Mouse (Mus musculus): ENCODE data around the gene Tenm4. TPM values are rescaled to one million over a fixed set of nuclear protein-coding genes. Genes with fewer than 3 reads are reported as not detected.

The Tenm4 gene
- total RNA-seq, 2 experiments from 2014 or later = 1.1 to 5.7 TPM

DNA sequence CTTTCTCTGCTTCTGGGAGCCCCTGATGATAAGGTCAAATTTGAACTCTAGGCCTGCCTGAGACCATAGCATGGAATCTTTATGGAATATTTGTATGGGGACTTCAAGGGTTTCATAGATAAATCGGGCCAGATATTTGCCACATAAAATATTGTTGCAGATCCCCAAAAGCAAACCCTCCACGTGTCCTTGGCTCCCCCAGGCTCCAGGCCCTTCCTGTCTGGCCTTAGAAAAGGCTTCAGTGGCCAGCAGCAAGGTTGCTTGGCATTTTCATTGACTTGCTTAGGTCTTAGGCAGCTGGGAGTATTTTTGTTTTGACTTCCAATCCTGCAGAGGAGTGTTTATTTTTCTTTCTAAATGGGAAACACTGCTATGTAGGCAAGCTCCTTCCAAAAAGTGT is 477.6 kb downstream of the Tenm4 start:
- DNase-seq = no peak

GRCm38 (mm10) chr7:96649171-96649570 is 478.1 kb downstream of the Tenm4 start:
- DNase-seq = no peak

GRCm38 (mm10) chr7:96650435-96650834 is 479.4 kb downstream of the Tenm4 start:
- no peak for DNase-seq

- no peak for DNase-seq
Measured at GRCm38 (mm10) chr7:96651055-96651454, 480.0 kb downstream of the Tenm4 start.

DNA sequence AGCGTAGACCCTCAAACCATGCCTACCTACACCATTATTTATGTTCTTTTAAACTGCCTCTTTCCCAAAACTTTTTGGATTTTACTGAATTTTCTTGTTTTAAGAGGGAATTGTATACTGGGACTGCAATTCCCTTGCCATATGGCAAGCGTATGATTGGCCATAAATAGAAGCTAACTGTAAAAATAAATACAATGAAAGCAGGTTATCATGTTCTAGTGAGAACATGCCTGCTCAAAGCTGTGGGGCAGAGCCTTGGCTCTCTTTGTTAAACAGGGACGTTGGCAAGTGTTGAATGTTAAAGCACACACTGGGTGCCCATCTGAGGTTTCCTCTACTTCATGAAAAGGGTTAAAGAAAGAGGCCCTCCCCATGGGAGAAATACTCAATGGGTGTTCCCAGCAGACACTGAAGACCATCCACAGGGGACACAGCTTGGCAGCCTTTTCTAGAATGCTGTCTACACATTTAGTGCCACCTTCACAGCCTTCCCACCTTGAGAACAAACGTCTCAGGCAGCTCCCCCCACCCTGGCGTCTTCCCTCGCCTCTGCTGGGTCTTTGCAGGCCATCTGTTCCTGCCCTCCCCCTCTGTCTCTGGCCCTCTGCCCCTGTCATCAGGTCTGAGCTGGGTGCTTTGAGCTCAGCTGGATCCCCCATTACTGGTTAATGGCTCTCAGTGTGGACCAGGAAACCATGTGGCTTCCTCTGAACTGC is 480.7 kb downstream of the Tenm4 start:
- no peak for DNase-seq

- DNase-seq = no peak
Measured at GRCm38 (mm10) chr7:96652844-96653243, 481.8 kb downstream of the Tenm4 start.

DNA sequence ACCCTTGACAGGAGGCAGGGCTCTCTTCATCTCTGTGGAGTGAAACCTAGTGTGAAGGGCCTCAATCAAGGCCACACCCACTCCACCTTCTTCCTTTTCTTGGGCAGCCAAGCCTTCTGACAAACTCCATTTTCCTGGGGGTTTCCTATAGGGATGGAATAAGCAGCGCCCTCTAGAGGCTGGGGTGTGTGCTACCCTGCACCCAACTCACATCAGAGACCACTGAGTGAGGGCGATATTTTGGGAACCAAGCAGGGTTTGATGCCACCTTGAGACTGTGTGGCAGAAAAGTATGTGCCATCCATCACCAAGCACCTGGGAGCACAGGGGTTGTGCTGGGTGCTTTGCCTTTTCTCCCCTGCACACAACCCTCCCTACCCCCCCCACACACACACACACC is 483.2 kb downstream of the Tenm4 start:
- DNase-seq = no peak

GRCm38 (mm10) chr7:96655096-96655716 is 484.2 kb downstream of the Tenm4 start:
- DNase-seq = no peak

DNA sequence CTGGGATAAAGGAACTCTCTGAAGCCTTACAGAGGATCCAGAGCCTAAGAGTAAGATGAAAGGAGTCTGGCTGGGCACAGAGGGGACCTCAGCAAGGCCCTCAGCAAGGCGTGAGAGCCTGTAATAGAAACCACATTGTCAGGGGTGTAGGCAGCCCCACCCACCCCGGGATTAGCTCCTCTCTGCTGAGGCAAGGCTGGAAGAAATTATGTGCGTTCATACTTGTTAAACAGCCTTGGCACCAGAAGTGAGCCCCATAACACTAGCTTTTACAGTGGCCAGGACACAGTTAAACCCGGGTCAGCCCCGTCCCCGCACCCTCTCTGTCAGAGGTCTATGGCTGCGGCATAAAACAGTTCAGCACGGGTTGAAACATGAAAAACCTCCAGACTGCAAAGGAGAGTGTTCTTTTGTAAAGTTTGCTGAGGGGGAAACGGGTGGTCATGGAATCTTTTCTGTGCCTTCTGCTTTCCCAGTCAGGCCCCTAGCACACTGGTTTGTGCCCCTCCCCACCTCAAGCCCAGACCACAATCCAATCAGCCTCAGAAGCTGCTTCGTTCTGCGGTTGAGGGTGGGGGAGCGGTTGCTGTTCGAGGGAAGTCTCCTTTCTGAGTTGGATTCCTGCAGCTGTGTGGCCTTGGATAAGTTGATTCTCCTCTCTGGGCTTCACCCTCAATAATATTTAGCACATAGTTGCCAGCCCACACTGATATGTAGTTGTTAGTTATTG is 486.2 kb downstream of the Tenm4 start:
- no peak for DNase-seq

- no peak for DNase-seq
Measured at GRCm38 (mm10) chr7:96657857-96658580, 487.0 kb downstream of the Tenm4 start.

DNA sequence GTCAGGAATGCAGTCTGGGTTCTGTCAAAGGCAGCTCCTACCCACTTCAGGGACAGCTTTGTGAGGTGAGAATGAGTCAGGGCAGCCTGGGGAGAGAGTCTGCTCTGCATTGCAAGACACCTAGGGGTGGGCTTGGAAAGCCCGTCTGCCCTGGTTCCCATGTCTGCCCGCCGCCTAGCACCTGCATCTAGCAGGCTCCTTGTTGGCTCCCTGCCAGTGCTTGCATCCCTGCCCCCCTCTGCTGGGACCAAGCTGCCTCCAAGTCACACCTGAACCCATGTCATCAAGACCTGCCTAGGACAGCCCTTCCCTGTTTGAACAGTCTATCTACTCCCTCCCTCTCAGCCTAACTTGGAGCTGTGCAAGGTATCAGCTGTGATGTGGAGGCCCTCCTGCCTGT is 489.9 kb downstream of the Tenm4 start:
- DNase-seq = no peak

- no peak for DNase-seq
Measured at GRCm38 (mm10) chr7:96661352-96662169, 490.5 kb downstream of the Tenm4 start.

- DNase-seq = no peak
Measured at GRCm38 (mm10) chr7:96663336-96663735, 492.3 kb downstream of the Tenm4 start.

DNA sequence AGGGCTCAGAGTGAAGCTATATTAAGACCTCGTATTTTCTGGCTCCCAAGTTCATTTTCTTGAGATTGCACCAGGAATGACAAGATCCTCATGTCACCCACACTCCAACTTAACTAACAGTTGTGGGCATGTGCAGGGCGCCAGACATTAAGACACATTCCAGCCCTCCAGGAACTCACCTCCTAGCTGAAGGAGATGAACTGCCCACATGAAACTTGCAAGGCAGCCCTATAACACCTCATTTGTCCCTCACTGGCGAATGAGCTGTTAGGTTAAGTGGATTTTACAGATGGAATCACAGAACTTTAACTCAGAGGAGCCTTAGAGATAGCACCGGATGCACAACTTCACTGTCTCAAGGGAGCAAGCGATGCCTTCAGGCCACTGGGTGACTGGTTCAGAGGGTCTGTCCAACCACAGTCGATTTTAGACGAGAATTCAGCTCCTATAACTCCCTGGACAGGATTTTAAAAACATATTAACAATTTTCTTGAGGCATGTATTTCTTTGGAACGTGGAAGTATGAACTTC is 495.4 kb downstream of the Tenm4 start:
- no peak for DNase-seq

- DNase-seq = no peak
Measured at GRCm38 (mm10) chr7:96667688-96668087, 496.6 kb downstream of the Tenm4 start.

GRCm38 (mm10) chr7:96670095-96670494 is 499.0 kb downstream of the Tenm4 start:
- DNase-seq = no peak

- DNase-seq = no peak
Measured at GRCm38 (mm10) chr7:96672322-96672914, 501.4 kb downstream of the Tenm4 start.

DNA sequence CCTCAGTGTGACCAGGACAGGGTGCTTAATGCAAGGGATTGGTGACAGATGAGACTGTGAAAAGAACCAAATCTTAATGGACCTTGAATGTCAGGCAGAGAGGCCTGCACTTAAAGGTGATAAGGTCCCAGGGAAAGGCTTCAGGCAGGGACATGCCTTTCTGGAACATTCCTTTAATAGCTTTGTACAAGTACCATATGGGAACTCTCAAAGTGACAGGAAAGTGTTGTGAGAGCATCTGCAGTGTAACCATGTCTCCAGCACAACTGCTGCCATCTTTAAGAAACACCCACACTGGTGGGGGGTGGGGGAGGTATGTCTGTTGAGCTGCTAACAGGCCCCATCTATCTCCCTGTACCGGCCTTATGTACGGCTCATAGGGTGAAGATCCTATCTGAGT is 506.0 kb downstream of the Tenm4 start:
- no peak for DNase-seq

DNA sequence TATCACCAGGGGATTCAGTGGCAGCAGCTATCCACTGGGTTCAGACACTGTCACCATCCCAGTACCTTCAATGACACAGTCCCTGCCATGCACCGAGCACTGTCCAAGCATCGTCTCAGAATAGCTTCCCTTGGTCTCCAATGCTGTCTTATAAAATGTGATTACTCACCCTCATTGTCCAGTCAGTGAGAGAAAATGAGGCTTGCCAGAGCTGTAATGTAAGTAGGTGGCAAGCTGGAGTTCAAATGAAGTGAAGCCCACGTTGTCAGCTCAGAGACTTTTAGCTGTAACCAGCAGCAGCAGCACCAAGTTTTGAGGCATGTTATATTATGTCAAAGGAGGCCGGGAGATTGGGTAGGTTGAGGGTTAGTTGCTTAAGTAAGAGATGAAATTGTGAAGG is 507.2 kb downstream of the Tenm4 start:
- DNase-seq = no peak

GRCm38 (mm10) chr7:96679746-96680145 is 508.7 kb downstream of the Tenm4 start:
- DNase-seq = no peak

- no peak for DNase-seq
Measured at GRCm38 (mm10) chr7:96680405-96680804, 509.4 kb downstream of the Tenm4 start.

Measured in gastrocnemius, postnatal 25 days (tissue).